Mouse (Mus musculus) limb, embryonic 11.5 days (tissue): ENCODE measurements around the gene Zfp799. TPM values are rescaled to one million over a fixed set of nuclear protein-coding genes. Genes with fewer than 3 reads are reported as not detected.
A peak's percentile ranks its signal among the peaks of the same experiment; 100 is the strongest.
"Not testable (repeated sequence)": the region's sequence is repeated elsewhere in the genome, so short reads cannot be mapped to it uniquely, and the experiment has no call there.

Experiments used
- ATAC-seq: fragments of 200-750 bp; cut with Nextera tagmentation; 2 replicates; pipeline ENCODE4 v1.8.0; 2017; ENCODE audit warnings: low read depth; ENCODE audit not compliant: insufficient number of reproducible peaks, low FRiP score, low TSS enrichment
- DNase-seq: peaks from one replicate; pipeline ENCODE4 v3.0.0-alpha.2; 2015; ENCODE audit warnings: low spot score
- H3K27ac ChIP-seq: fragments of 300-500 bp; sonication (generic); replicated peaks from 2 replicates; pipeline ENCODE4 v1.5.1; 2014; ENCODE audit warnings: low read depth, mild to moderate bottlenecking, low read length
- H3K27me3 ChIP-seq: fragments of 300-500 bp; sonication (generic); 2 replicates; pipeline ENCODE4 v1.6.1; 2014; ENCODE audit warnings: mild to moderate bottlenecking, low read length, mixed read lengths; ENCODE audit not compliant: control insufficient read depth, insufficient read depth
- H3K36me3 ChIP-seq: fragments of 300-500 bp; sonication (generic); 2 replicates; pipeline ENCODE4 v1.6.1; 2014; ENCODE audit warnings: mild to moderate bottlenecking, low read length, moderate library complexity, mixed read lengths; ENCODE audit not compliant: control insufficient read depth, insufficient read depth
- H3K4me1 ChIP-seq: fragments of 300-500 bp; sonication (generic); 2 replicates; pipeline ENCODE4 v1.6.1; 2014; ENCODE audit warnings: low read length, mixed read lengths; ENCODE audit not compliant: control insufficient read depth, insufficient read depth
- H3K4me2 ChIP-seq: fragments of 300-500 bp; sonication (generic); 2 replicates; pipeline ENCODE4 v1.6.1; 2014; ENCODE audit warnings: low read depth, mild to moderate bottlenecking, moderate library complexity; ENCODE audit not compliant: severe bottlenecking
- H3K4me3 ChIP-seq: fragments of 300-500 bp; sonication (generic); 2 replicates; pipeline ENCODE4 v1.5.1; 2014; ENCODE audit warnings: low read depth, low read length
- H3K9ac ChIP-seq: fragments of 300-500 bp; sonication (generic); 2 replicates; pipeline ENCODE4 v1.6.1; 2014; ENCODE audit warnings: mild to moderate bottlenecking, low read length
- H3K9me3 ChIP-seq: fragments of 300-500 bp; sonication (generic); 2 replicates; pipeline ENCODE4 v1.6.1; 2016; ENCODE audit warnings: low read length; ENCODE audit not compliant: control insufficient read depth
- WGBS: fragments of 180-500 bp; shearing (Covaris S2); extraction: QIAGEN DNeasy Blood & Tissue Kit; methylation state at CpG from one replicate; pipeline ENCODE4 v1.1.7; 2014; 5-methylcytosine and 5-hydroxymethylcytosine counted together
- polyA plus RNA-seq: library from polyadenylated mRNA; unstranded; fragments of >200 nt; fragmentation: Nextera tagmentation; extraction: Ambion mirVana; gene quantifications from 2 replicates; pipeline ENCODE4 v1.2.1, GENCODE M21; 2014

Zfp799 gene
- 22.2 and 24.1 TPM in 2 replicates for polyA plus RNA-seq

DNA sequence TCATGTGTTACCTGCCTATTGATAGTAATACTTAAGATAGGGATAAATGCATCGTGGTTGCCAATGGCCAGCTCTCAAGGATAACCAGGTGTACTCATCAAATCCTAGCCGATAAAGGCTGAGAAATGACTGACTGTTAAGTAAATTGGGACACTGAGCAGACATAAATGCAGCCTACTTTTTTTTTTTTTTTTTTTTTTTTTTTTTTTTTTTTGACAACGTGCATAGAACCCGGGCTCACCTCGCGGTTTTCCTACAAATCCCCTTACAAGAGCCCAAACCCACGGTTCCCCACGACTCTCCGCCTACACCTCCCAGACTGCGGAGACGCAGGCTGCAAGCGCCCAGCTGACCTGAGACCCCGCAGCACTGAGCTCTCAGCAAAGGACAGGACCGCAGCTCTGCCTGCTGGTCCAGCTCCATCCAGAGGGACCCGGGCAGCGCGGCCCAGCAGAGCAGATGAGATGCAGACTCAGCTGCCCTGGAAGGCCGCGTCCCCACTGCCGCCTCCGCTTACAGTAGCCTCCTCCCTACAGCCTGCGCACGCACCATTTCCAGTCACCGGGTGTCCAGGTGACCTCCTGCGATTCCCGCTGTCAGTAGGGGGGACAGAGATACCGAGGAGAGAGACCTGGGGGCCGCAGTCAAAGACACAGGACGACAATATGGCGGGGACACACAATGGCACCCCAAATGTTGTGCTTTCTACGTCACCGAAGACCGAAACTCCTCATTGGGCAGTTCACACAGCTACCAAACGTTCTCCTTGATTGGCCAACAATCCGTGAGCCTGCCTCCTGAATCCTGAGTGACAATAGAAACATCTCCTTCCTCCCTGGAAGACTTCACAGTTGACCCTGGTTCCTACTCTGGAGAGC, at the start of gene Zfp799:
Gene Zfp799, minus strand, starts transcription at position 722 of the 878 bp plus-strand sequence.
- 2% methylated on average over 35 of the region's 35 CpGs for WGBS
- DNase-seq = peak; percentile 84
- peak; percentile 95 for ATAC-seq
- Histone ChIP-seq H3K4me2 (peak within 1 kb of the TSS; percentile 78), H3K9me3 (no peaks in the 10 kb centered on the region), H3K36me3 (no peaks in the 10 kb centered on the region; the same call in 1 of the 2 replicates), H3K4me3 (peak within 1 kb of the TSS; percentile 85), H3K9ac (peak within 1 kb of the TSS; percentile 98), H3K27me3 (no peaks in the 10 kb centered on the region), H3K27ac (0 out of 2 replicates have a peak within 1 kb of the TSS, but pooled peaks have one; percentile 14), H3K4me1 (0 out of 2 replicates have a peak, but pooled peaks cover 6% of the 10 kb centered on the region)

GRCm38 (mm10) chr17:32878773-32879172, 48.7 kb upstream of the Zfp799 start:
- DNase-seq (no peak), ATAC-seq (no peak)
- H3K9ac ChIP-seq = no peak overlapping the region
- peaks cover 7% of the 10 kb centered on the region; the same call in 1 of the 2 replicates for H3K36me3 ChIP-seq
- no peaks in the 10 kb centered on the region for H3K9me3 ChIP-seq
- H3K27me3 ChIP-seq = no peaks in the 10 kb centered on the region
- 93% methylated on average over 11 of the region's 11 CpGs for WGBS
- no peak overlapping the region for H3K27ac ChIP-seq
- H3K4me1 ChIP-seq = peaks cover 7% of the 10 kb centered on the region
- H3K4me3 ChIP-seq = no peak overlapping the region
- H3K4me2 ChIP-seq = no peak overlapping the region

DNA sequence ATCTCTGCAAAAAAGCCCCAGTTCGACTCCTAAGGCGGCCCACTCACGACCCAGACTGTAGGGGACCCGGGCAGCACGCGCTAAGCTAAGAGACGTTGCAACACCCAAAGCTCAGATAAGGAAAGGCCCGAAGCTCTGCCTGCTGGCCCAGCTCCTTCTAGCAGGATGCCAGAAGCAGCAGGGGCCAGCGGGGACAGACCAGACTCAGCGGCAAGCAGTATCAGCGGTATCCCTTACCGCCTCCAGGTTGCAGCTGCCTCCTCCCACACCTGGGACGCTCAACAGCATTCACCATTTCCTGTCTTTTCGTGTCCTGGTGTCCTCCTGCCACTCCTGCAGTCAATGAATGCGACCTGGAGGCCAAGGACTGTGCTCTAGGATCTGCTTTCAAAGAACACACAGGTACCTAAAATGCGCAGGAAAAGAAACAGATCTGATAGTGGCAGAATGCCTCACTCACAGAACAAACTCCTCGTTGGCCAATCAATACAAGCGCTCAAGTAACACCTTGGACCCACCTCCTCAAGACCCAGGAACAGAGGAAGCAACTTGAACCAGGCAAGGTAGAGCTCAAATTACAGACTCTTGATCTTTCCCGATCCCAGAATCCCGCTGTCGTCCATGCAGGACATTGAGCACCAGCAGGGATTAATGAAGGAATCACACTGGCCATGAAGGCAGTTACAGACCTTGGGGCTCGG, 47.6 kb upstream of the Zfp799 start:
- H3K9ac ChIP-seq = peak overlapping the region; percentile 37
- WGBS = 6% methylated on average over 22 of the region's 22 CpGs
- H3K36me3 ChIP-seq = no peaks in the 10 kb centered on the region; the same call in 1 of the 2 replicates
- no peak for ATAC-seq
- DNase-seq = peak; percentile 31
- H3K27ac ChIP-seq = no peak overlapping the region
- no peaks in the 10 kb centered on the region for H3K27me3 ChIP-seq
- peaks cover 7% of the 10 kb centered on the region for H3K4me1 ChIP-seq
- no peaks in the 10 kb centered on the region for H3K9me3 ChIP-seq
- no peak overlapping the region for H3K4me3 ChIP-seq
- H3K4me2 ChIP-seq = peak overlapping the region; percentile 51

DNA sequence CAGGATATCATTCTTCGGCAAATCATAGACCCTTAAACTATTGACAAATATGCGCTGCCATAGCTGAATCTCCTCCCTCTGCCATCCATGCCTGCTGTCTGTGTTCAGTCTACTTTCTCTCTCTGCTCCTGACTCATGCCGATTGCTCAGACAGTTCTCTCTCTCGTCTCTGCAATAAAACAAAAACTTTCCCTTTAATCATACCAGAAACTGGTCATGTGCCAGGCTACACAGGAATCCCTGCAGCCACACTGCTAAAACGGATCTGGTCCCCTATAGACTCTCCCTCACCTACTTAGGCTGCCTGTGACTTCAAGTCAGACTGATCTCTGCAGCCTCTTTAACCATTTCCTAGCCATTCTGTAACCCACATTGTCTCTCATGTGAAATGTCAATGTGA, 42.6 kb upstream of the Zfp799 start:
- Histone ChIP-seq H3K4me1 (peaks cover 5% of the 10 kb centered on the region), H3K27me3 (no peaks in the 10 kb centered on the region), H3K36me3 (no peaks in the 10 kb centered on the region), H3K27ac (no peak overlapping the region), H3K9ac (no peak overlapping the region), H3K4me2 (no peak overlapping the region), H3K9me3 (no peaks in the 10 kb centered on the region; the same call in 1 of the 2 replicates), H3K4me3 (no peak overlapping the region)
- WGBS = 70% methylated on average over 5 of the region's 5 CpGs
- DNase-seq (no peak), ATAC-seq (no peak)

DNA sequence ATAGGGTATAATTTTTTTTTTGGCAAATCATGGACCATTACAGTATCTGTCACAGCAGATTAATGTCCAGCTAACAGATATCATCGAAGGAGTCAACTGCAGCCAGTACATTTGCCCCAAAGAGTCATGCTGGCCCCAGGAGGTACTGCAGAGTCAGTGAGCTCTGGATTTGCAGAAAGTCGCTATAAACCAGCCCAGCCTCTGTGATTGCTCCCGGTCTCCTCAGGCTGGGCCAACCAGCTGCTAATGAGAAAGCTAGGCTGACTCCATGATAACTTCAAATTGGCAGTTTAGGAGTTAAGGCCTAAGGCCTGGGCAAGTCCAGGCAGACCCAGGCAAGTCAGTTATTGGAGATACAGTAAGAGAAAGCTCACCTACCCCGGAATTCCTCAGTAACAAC, 42.0 kb upstream of the Zfp799 start:
- H3K9me3 ChIP-seq = no peaks in the 10 kb centered on the region; the same call in 1 of the 2 replicates
- no peaks in the 10 kb centered on the region for H3K27me3 ChIP-seq
- no peak overlapping the region for H3K27ac ChIP-seq
- H3K4me2 ChIP-seq = no peak overlapping the region
- 71% methylated on average over 4 of the region's 4 CpGs for WGBS
- ATAC-seq (no peak), DNase-seq (no peak)
- no peak overlapping the region for H3K9ac ChIP-seq
- no peaks in the 10 kb centered on the region for H3K36me3 ChIP-seq
- H3K4me1 ChIP-seq = 0 out of 2 replicates have a peak, but pooled peaks cover under 1% of the 10 kb centered on the region
- H3K4me3 ChIP-seq = no peak overlapping the region

DNA sequence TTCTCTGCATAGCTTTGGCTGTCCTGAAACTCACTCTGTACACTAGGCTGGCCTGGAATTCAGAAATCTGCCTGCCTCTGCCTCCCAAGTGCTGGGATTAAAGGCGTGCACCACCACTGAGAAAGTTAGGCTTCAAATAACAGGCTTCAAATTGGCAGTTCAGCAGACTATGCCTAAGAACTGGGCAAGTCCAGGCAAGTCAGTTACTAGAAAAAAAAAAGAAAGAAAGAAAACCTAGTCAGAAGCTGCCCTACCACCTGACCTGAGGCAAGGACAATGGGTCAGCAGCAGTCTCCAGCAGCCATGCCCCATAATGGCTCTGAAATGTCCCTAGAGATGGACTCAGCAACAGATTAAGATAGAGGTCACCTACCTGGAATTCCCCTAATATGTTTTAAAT, 41.4 kb upstream of the Zfp799 start:
- Histone ChIP-seq H3K27ac (no peak overlapping the region), H3K9me3 (no peaks in the 10 kb centered on the region; the same call in 1 of the 2 replicates), H3K9ac (no peak overlapping the region), H3K4me1 (no peaks in the 10 kb centered on the region), H3K4me2 (no peak overlapping the region), H3K4me3 (no peak overlapping the region), H3K36me3 (no peaks in the 10 kb centered on the region), H3K27me3 (no peaks in the 10 kb centered on the region)
- no peak for DNase-seq
- WGBS = 96% methylated on average over 1 of the region's 1 CpGs
- no peak for ATAC-seq

GRCm38 (mm10) chr17:32867266-32867665, 37.2 kb upstream of the Zfp799 start:
- not testable (repeated sequence) for DNase-seq, H3K4me2 ChIP-seq, H3K27ac ChIP-seq, H3K9ac ChIP-seq, H3K4me1 ChIP-seq, H3K27me3 ChIP-seq, ATAC-seq, H3K4me3 ChIP-seq, H3K9me3 ChIP-seq, H3K36me3 ChIP-seq
- WGBS = 64% methylated on average over 3 of the region's 7 CpGs

GRCm38 (mm10) chr17:32856713-32857112, 26.7 kb upstream of the Zfp799 start:
- H3K4me3 ChIP-seq, H3K9ac ChIP-seq, H3K27ac ChIP-seq, DNase-seq, H3K9me3 ChIP-seq, H3K4me1 ChIP-seq, H3K36me3 ChIP-seq, H3K4me2 ChIP-seq, H3K27me3 ChIP-seq, ATAC-seq: not testable (repeated sequence)
- WGBS = 72% methylated on average over 3 of the region's 6 CpGs
